Mouse (Mus musculus) stomach, embryonic 14.5 days (tissue): ENCODE measurements around the gene Rin3. TPM values are rescaled to one million over a fixed set of nuclear protein-coding genes. Genes with fewer than 3 reads are reported as not detected.

Experiments
- ATAC-seq: fragments of 200-750 bp; cut with Nextera tagmentation; 2 replicates; pipeline ENCODE4 v1.8.0; 2017; ENCODE audit warnings: low read depth, moderate TSS enrichment; ENCODE audit not compliant: insufficient number of reproducible peaks, insufficient read depth, low FRiP score
- H3K27ac ChIP-seq: fragments of 300-500 bp; sonication (generic); 2 replicates; pipeline ENCODE4 v1.5.1; 2014; ENCODE audit warnings: mild to moderate bottlenecking, low read length, moderate library complexity, mixed read lengths
- H3K27me3 ChIP-seq: fragments of 300-500 bp; sonication (generic); 2 replicates; pipeline ENCODE4 v1.6.1; 2014; ENCODE audit warnings: low read length, control low read depth, mixed read lengths; ENCODE audit not compliant: control insufficient read depth, insufficient read depth
- H3K36me3 ChIP-seq: fragments of 300-500 bp; sonication (generic); 2 replicates; pipeline ENCODE4 v1.6.1; 2014; ENCODE audit warnings: mild to moderate bottlenecking, control low read depth, low read length, moderate library complexity, mixed read lengths; ENCODE audit not compliant: control insufficient read depth, insufficient read depth
- H3K4me1 ChIP-seq: fragments of 300-500 bp; sonication (generic); 2 replicates; pipeline ENCODE4 v1.6.1; 2014; ENCODE audit warnings: low read length, control low read depth, mixed read lengths; ENCODE audit not compliant: control insufficient read depth, insufficient read depth
- H3K4me2 ChIP-seq: fragments of 300-500 bp; sonication (generic); replicated peaks from 2 replicates; pipeline ENCODE4 v1.6.1; 2014; ENCODE audit warnings: low read depth, low read length, control low read depth
- H3K4me3 ChIP-seq: fragments of 300-500 bp; sonication (generic); 2 replicates; pipeline ENCODE4 v1.5.1; 2014; ENCODE audit warnings: low read depth, low read length, control low read depth
- H3K9ac ChIP-seq: fragments of 300-500 bp; sonication (generic); replicated peaks from 2 replicates; pipeline ENCODE4 v1.6.1; 2014; ENCODE audit warnings: low read depth, mild to moderate bottlenecking, control low read depth, low read length, moderate library complexity, mixed read lengths
- H3K9me3 ChIP-seq: fragments of 300-500 bp; sonication (generic); 2 replicates; pipeline ENCODE4 v1.6.1; 2016; ENCODE audit warnings: low read depth, low read length, control low read depth; ENCODE audit not compliant: control insufficient read depth
- WGBS: fragments of 180-500 bp; shearing (Covaris S2); extraction: QIAGEN DNeasy Blood & Tissue Kit; methylation state at CpG from one replicate; pipeline ENCODE4 v1.1.7; 2014; 5-methylcytosine and 5-hydroxymethylcytosine counted together
- polyA plus RNA-seq: library from polyadenylated mRNA; unstranded; fragments of >200 nt; fragmentation: Nextera tagmentation; extraction: Ambion mirVana; gene quantifications from 2 replicates; pipeline ENCODE4 v1.2.1, GENCODE M21; 2014

The Rin3 gene
- polyA plus RNA-seq, 1 experiment from 2014 or later, result 12.1 TPM

- peak; percentile 7; the same call in 1 of the 2 replicates for ATAC-seq
- peak overlapping the region; percentile 66 for H3K27ac ChIP-seq
- H3K4me2 ChIP-seq, result peak overlapping the region; percentile 95
- H3K4me3 ChIP-seq, result peak overlapping the region; percentile 63
- H3K9ac ChIP-seq, result no peak overlapping the region; the same call in 1 of the 2 replicates
- WGBS, result 12% methylated on average over 9 of the region's 9 CpGs
- H3K4me1 ChIP-seq, result peaks cover 46% of the 10 kb centered on the region
- no peaks in the 10 kb centered on the region for H3K9me3 ChIP-seq
- no peaks in the 10 kb centered on the region for H3K36me3 ChIP-seq
- no peaks in the 10 kb centered on the region for H3K27me3 ChIP-seq
These were observed 1.4 kb downstream of the Rin3 start for GRCm38 (mm10) chr12:102284267-102284610.

- Histone ChIP-seq H3K27me3 (no peaks in the 10 kb centered on the region), H3K4me3 (peak overlapping the region; percentile 63), H3K4me2 (peak overlapping the region; percentile 95), H3K36me3 (no peaks in the 10 kb centered on the region), H3K9me3 (no peaks in the 10 kb centered on the region), H3K4me1 (peaks cover 46% of the 10 kb centered on the region), H3K9ac (no peak overlapping the region; the same call in 1 of the 2 replicates), H3K27ac (peak overlapping the region; percentile 66; the same call in 1 of the 2 replicates)
- no peak for ATAC-seq
- 37% methylated on average over 3 of the region's 3 CpGs for WGBS
These were observed 1.8 kb downstream of the Rin3 start for GRCm38 (mm10) chr12:102284618-102285159.

DNA sequence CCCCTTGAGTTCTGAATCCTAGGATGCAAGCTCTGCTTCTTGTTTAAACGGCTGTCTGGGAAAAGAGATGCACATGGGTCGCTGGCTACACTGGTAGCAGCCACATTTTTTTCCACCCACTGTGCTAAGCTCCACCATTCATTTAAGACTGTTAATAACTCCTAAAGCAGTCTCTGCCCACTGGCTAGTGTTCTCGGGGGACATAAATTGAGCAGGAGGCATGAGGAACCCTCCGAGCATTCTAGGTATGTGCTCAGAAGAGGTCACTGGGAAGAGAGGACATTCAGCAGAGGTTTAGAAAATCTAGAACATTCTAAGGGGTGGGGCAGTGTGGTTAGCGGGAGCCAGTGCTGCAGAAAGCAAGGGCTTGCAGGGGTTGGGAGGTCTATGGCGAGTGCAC is 2.5 kb downstream of the Rin3 start:
- 0 out of 2 replicates have a peak overlapping the region, but pooled peaks have one; percentile 95 for H3K4me2 ChIP-seq
- peaks cover 46% of the 10 kb centered on the region for H3K4me1 ChIP-seq
- WGBS, result 72% methylated on average over 6 of the region's 6 CpGs

GRCm38 (mm10) chr12:102285779-102286178 is 2.9 kb downstream of the Rin3 start:
- Histone ChIP-seq H3K27ac (no peak overlapping the region), H3K9me3 (no peaks in the 10 kb centered on the region), H3K4me1 (peaks cover 46% of the 10 kb centered on the region), H3K27me3 (no peaks in the 10 kb centered on the region), H3K9ac (no peak overlapping the region), H3K4me3 (no peak overlapping the region), H3K4me2 (no peak overlapping the region), H3K36me3 (no peaks in the 10 kb centered on the region; the same call in 1 of the 2 replicates)
- WGBS, result 70% methylated on average over 5 of the region's 5 CpGs
- no peak for ATAC-seq

More for the DNA sequence above, 2.5 kb downstream of the Rin3 start:
- Histone ChIP-seq H3K36me3 (no peaks in the 10 kb centered on the region; the same call in 1 of the 2 replicates), H3K9ac (no peak overlapping the region), H3K9me3 (no peaks in the 10 kb centered on the region), H3K27me3 (no peaks in the 10 kb centered on the region), H3K4me3 (no peak overlapping the region), H3K27ac (no peak overlapping the region)
- ATAC-seq, result no peak

GRCm38 (mm10) chr12:102286681-102287414 is 4.0 kb downstream of the Rin3 start:
- no peak overlapping the region for H3K4me3 ChIP-seq
- H3K9ac ChIP-seq, result no peak overlapping the region
- no peak overlapping the region for H3K4me2 ChIP-seq
- ATAC-seq, result peak; percentile 25; the same call in 1 of the 2 replicates
- peaks cover 50% of the 10 kb centered on the region for H3K4me1 ChIP-seq
- H3K27me3 ChIP-seq, result no peaks in the 10 kb centered on the region
- H3K36me3 ChIP-seq, result no peaks in the 10 kb centered on the region; the same call in 1 of the 2 replicates
- WGBS, result 36% methylated on average over 10 of the region's 10 CpGs
- peak overlapping the region; percentile 74; the same call in 1 of the 2 replicates for H3K27ac ChIP-seq
- H3K9me3 ChIP-seq, result no peaks in the 10 kb centered on the region

DNA sequence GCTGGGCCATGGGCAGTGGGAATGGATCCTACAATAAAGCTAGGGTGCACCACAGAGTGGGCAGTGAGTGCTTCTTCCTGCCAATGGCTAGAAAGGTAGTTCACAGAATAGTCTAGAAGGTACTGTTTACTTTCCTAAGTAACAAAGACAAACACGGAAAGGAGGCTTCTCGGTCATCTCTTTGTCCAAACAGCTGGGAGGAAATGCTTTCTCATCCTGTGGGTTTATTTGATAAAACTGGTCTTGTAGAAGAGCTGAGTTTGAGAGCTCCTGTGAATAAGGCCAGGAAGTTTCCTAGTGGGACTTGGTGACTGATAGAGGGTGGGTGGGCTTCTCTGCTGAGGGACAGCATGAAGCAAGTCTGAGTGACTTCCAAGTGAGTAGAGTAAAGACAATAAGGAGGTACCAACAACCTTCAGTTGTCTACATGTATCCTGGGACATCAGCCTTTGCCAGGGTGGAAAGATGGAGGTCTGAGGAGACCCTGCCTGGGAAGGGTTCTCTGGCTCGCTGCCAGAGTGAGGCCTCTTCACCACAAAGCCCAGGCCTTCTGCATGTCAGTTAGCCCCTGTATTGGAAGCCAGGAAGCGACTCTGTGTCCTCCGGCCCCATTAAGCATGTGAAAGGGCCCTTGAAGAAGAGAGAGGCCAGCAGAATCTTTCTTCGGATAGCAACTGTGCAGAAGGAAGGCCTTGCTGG is 5.2 kb downstream of the Rin3 start:
- ATAC-seq, result no peak
- 42% methylated on average over 6 of the region's 6 CpGs for WGBS
- H3K4me2 ChIP-seq, result no peak overlapping the region
- H3K36me3 ChIP-seq, result no peaks in the 10 kb centered on the region; the same call in 1 of the 2 replicates
- H3K4me1 ChIP-seq, result peaks cover 61% of the 10 kb centered on the region
- H3K27ac ChIP-seq, result peak overlapping the region; percentile 63; the same call in 1 of the 2 replicates
- H3K27me3 ChIP-seq, result no peaks in the 10 kb centered on the region
- no peaks in the 10 kb centered on the region for H3K9me3 ChIP-seq
- H3K9ac ChIP-seq, result 0 out of 2 replicates have a peak overlapping the region, but pooled peaks have one; percentile 7
- H3K4me3 ChIP-seq, result no peak overlapping the region

DNA sequence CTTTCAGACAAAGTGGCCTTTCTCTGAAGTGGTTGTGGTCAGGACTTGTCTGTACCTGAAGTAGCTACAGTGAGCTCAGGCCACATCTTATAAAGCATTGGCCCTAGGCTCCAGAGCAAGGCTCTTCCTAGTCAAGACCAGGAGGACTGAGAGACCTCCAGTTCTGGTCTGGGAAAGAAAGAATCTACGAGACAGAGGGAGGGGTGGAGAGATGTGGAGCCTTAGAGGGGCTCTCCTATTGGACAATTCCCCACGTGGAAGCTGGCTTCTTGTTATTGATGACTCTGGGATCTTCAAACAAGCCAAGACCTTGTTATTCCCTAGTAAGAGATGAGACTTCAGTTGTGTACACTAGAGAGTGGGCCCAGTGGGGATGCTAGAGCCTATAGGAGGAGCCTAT is 6.0 kb downstream of the Rin3 start:
- Histone ChIP-seq H3K4me2 (no peak overlapping the region), H3K27me3 (no peaks in the 10 kb centered on the region), H3K36me3 (no peaks in the 10 kb centered on the region; the same call in 1 of the 2 replicates), H3K27ac (no peak overlapping the region), H3K4me3 (no peak overlapping the region), H3K9ac (no peak overlapping the region), H3K9me3 (no peaks in the 10 kb centered on the region), H3K4me1 (peaks cover 61% of the 10 kb centered on the region)
- ATAC-seq, result no peak
- 33% methylated on average over 2 of the region's 2 CpGs for WGBS

DNA sequence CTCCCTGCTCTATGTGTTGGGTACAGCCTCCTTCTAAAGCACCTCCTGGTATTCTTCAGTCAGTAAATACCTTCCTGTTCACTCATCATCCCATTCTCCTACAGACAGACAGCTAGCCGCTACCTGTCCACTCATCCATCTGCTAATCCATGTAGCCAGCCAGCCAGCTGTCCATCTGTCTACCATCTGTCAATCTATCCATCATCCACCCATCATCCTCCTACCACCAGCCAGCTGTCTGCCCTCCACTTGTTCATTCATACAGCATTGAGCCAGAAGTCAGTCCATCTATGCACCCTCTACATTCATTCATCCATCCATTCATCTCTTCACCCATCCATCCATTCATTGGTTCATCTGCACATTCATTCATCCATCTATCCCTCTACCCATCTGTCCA is 6.7 kb downstream of the Rin3 start:
- H3K9me3 ChIP-seq, result no peaks in the 10 kb centered on the region
- H3K9ac ChIP-seq, result no peak overlapping the region
- H3K4me1 ChIP-seq, result peaks cover 57% of the 10 kb centered on the region
- no peaks in the 10 kb centered on the region for H3K27me3 ChIP-seq
- H3K27ac ChIP-seq, result no peak overlapping the region
- no peaks in the 10 kb centered on the region; the same call in 1 of the 2 replicates for H3K36me3 ChIP-seq
- 97% methylated on average over 1 of the region's 1 CpGs for WGBS
- H3K4me2 ChIP-seq, result no peak overlapping the region
- no peak overlapping the region for H3K4me3 ChIP-seq
- ATAC-seq, result no peak
